Mouse (Mus musculus) mesoderm, embryonic 11.5 days (tissue): Measurements from ENCODE around the gene Mt3.
"Not testable (repeated sequence)": the region's sequence is repeated elsewhere in the genome, so short reads cannot be mapped to it uniquely, and the experiment has no call there.

Experiments
- DNase-seq: peaks from one replicate; pipeline ENCODE4 v3.0.0-alpha.2; 2012; ENCODE audit warnings: low read depth, low spot score

Mt3 gene

GRCm38 (mm10) chr8:94152513-94153300 lies at the start of gene Mt3:
Gene Mt3, plus strand, starts transcription at chr8:94152607.
- peak; percentile 66 for DNase-seq

- no peak for DNase-seq
These were observed 48.3 kb upstream of the Mt3 start for GRCm38 (mm10) chr8:94104146-94104545.

GRCm38 (mm10) chr8:94107871-94108270 lies 44.5 kb upstream of the Mt3 start:
- DNase-seq, result no peak

GRCm38 (mm10) chr8:94109396-94109795 lies 43.0 kb upstream of the Mt3 start:
- DNase-seq, result no peak

- no peak for DNase-seq
These were observed 42.6 kb upstream of the Mt3 start for GRCm38 (mm10) chr8:94109835-94110234.

- DNase-seq, result no peak
These were observed 41.8 kb upstream of the Mt3 start for GRCm38 (mm10) chr8:94110526-94111177.

- no peak for DNase-seq
These were observed 39.0 kb upstream of the Mt3 start for GRCm38 (mm10) chr8:94113435-94113834.

- no peak for DNase-seq
These were observed 38.4 kb upstream of the Mt3 start for GRCm38 (mm10) chr8:94113972-94114371.

- DNase-seq, result peak; percentile 54
These were observed 33.5 kb upstream of the Mt3 start for GRCm38 (mm10) chr8:94118776-94119430.

- no peak for DNase-seq
These were observed 30.8 kb upstream of the Mt3 start for GRCm38 (mm10) chr8:94121625-94122024.

GRCm38 (mm10) chr8:94122711-94123468 lies 29.5 kb upstream of the Mt3 start:
- DNase-seq, result no peak

GRCm38 (mm10) chr8:94127711-94128110 lies 24.7 kb upstream of the Mt3 start:
- no peak for DNase-seq

- DNase-seq, result no peak
These were observed 23.1 kb upstream of the Mt3 start for GRCm38 (mm10) chr8:94129133-94129789.

- DNase-seq, result no peak
These were observed 22.3 kb upstream of the Mt3 start for GRCm38 (mm10) chr8:94130126-94130525.

- no peak for DNase-seq
These were observed 20.3 kb upstream of the Mt3 start for GRCm38 (mm10) chr8:94132096-94132495.

GRCm38 (mm10) chr8:94134601-94135000 lies 17.8 kb upstream of the Mt3 start:
- not testable (repeated sequence) for DNase-seq

- DNase-seq, result no peak
These were observed 16.9 kb upstream of the Mt3 start for GRCm38 (mm10) chr8:94135556-94135955.

- DNase-seq, result no peak
These were observed 16.2 kb upstream of the Mt3 start for GRCm38 (mm10) chr8:94136192-94136591.

- no peak for DNase-seq
These were observed 15.5 kb upstream of the Mt3 start, which contains the start of gene Mt4 for GRCm38 (mm10) chr8:94136933-94137332. Gene Mt4, plus strand, starts transcription at chr8:94137197.

- DNase-seq, result no peak
These were observed 12.1 kb upstream of the Mt3 start for GRCm38 (mm10) chr8:94140266-94140795.

- no peak for DNase-seq
These were observed 4.2 kb upstream of the Mt3 start for GRCm38 (mm10) chr8:94148236-94148635.
